Mouse (Mus musculus): ENCODE results near the gene Fam187a. TPM values are rescaled to one million over a fixed set of nuclear protein-coding genes. Genes with fewer than 3 reads are reported as not detected.

Fam187a gene
- not detected in 2 replicates for polyA plus RNA-seq (2014; fragmentation: Nextera tagmentation; extraction: Ambion mirVana)

DNA sequence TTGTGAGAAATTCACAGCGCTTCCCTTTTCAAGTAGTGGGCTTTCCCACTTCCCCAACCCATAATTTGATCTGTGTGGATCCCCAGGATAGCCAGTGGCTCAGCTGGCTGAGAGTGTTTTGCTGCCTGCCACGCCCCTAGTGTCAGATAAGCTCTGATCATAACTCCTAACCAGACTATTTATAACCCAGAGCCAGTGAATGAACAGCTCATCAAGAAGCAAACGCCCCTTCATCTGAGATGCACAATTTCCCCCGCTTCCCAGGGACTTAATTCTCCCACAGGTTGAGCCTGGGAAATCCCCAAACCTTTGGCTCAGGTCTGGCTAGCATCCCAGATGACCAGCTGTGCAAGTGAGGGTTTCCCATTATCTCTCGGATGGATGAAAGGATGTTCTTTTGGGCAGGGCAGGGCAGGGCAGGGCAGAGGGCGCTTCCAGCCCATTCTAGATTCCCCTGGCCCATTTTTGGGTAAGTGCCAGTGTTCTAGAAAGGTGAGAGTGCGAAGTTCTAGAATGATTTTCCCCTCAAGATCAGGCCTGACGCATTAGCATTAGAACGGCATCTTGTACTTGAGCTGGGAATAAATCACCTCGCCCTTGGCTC, at the start of gene Fam187a:
Gene Fam187a, plus strand, starts transcription at position 554 of the 604 bp plus-strand sequence.
- ATAC-seq (replicated peaks; ENCODE audit: low FRiP score) (no peak), DNase-seq (ENCODE audit: low spot score) (no peak)
- WGBS = 56% methylated on average over 10 of the region's 10 CpGs
- H3K4me2 ChIP-seq = no peak within 1 kb of the TSS
- H3K27me3 ChIP-seq (replicated peaks; ENCODE audit: control insufficient read depth, insufficient read depth, low read length) = peaks cover 23% of the 10 kb centered on the region
- no peak within 1 kb of the TSS for H3K9ac ChIP-seq (ENCODE audit: low read depth, low read length)
- no peak within 1 kb of the TSS for H3K27ac ChIP-seq (ENCODE audit: low read depth, low read length)
- H3K36me3 ChIP-seq (ENCODE audit: control insufficient read depth, insufficient read depth, low read length) = no peaks in the 10 kb centered on the region
- H3K9me3 ChIP-seq (ENCODE audit: control insufficient read depth, low read length) = no peaks in the 10 kb centered on the region
- H3K4me1 ChIP-seq (replicated peaks; ENCODE audit: control insufficient read depth, insufficient read depth, low read length) = peaks cover 9% of the 10 kb centered on the region
- no peak within 1 kb of the TSS for H3K4me3 ChIP-seq (ENCODE audit: low read depth, low read length)

DNA sequence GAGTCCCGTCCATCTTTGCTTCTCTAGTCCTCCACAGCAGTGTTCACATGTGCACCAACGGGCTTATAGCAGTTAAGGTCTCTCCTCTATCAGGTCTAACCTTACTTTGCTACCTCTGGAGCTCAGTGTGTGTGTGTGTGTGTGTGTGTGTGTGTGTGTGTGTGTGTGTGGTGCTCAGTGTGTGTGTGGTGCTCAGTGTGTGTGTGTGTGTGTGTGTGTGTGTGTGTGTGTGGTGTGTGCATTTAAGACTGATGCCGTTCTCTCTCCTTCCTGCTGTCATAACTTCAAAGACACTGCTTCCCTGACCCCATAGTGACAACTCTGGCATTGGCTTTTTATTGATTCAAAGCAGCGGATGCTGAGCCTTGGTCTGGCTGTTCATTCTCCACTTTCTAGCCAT, 49.4 kb upstream of the Fam187a start, which contains the start of gene Higd1b:
Gene Higd1b, plus strand, starts transcription at position 301 of the 400 bp plus-strand sequence.
- no peaks in the 10 kb centered on the region for H3K9me3 ChIP-seq (ENCODE audit: control insufficient read depth, low read length)
- no peak within 1 kb of the TSS for H3K4me3 ChIP-seq (ENCODE audit: low read depth, low read length)
- ATAC-seq (replicated peaks; ENCODE audit: low FRiP score) (no peak), DNase-seq (ENCODE audit: low spot score) (no peak)
- H3K36me3 ChIP-seq (ENCODE audit: control insufficient read depth, insufficient read depth, low read length) = peaks cover 16% of the 10 kb centered on the region; the same call in 1 of the 2 replicates
- H3K27ac ChIP-seq (ENCODE audit: low read depth, low read length) = no peak within 1 kb of the TSS
- 79% methylated on average over 4 of the region's 4 CpGs for WGBS
- no peak within 1 kb of the TSS for H3K9ac ChIP-seq (ENCODE audit: low read depth, low read length)
- no peaks in the 10 kb centered on the region for H3K27me3 ChIP-seq (replicated peaks; ENCODE audit: control insufficient read depth, insufficient read depth, low read length)
- H3K4me2 ChIP-seq = no peak within 1 kb of the TSS
- no peaks in the 10 kb centered on the region for H3K4me1 ChIP-seq (replicated peaks; ENCODE audit: control insufficient read depth, insufficient read depth, low read length)

DNA sequence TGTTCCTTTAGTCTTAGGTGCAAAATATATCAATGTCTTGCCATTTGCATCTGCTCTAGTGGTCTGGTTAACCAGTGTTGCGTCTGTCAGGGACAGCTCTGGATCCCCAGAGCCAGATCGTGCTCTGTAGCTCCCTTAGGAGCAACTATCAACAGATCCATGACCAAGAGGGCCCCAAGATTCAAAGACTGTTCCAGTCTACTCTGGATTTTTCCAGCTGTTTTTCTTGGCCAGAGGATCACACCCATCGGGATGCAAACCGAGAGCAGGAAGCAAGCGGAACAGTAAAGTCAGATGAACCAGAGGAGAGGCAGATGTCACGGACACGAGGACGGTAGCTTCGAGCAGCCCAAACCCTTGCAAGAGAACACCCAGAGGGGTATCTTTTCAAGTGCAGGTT, 48.8 kb upstream of the Fam187a start:
- Histone ChIP-seq H3K9me3 (ENCODE audit: control insufficient read depth, low read length) (no peaks in the 10 kb centered on the region), H3K4me2 (no peak overlapping the region)
- ATAC-seq (replicated peaks; ENCODE audit: low FRiP score) = no peak

DNA sequence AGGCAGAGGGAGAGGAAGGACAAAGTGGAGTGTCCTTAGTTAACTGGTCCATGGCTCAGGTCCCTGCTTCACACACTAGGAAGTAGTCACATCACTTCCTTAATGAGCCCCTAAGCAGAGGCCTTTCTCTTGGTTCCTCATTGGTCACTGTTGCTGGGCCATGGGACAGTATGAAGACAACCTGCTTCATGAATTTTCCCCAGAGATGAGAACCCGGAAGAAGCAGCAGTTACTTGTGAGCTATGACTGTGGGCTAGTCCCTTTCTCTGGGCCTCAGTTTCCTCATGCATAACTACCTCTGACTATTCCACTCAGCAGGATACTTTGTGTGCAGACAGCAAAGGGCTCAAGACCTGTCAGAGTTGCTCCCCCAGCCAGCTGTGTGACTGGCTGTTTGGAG, 47.6 kb upstream of the Fam187a start:
- ATAC-seq (replicated peaks; ENCODE audit: low FRiP score) (no peak), DNase-seq (ENCODE audit: low spot score) (no peak)
- peaks cover 30% of the 10 kb centered on the region for H3K36me3 ChIP-seq (ENCODE audit: control insufficient read depth, insufficient read depth, low read length)
- H3K9me3 ChIP-seq (ENCODE audit: control insufficient read depth, low read length) = no peaks in the 10 kb centered on the region
- WGBS = 94% methylated on average over 1 of the region's 1 CpGs
- H3K4me1 ChIP-seq (replicated peaks; ENCODE audit: control insufficient read depth, insufficient read depth, low read length) = no peaks in the 10 kb centered on the region
- H3K4me3 ChIP-seq (ENCODE audit: low read depth, low read length) = no peak overlapping the region
- no peak overlapping the region for H3K4me2 ChIP-seq
- no peak overlapping the region for H3K9ac ChIP-seq (ENCODE audit: low read depth, low read length)
- H3K27me3 ChIP-seq (replicated peaks; ENCODE audit: control insufficient read depth, insufficient read depth, low read length) = no peaks in the 10 kb centered on the region
- H3K27ac ChIP-seq (ENCODE audit: low read depth, low read length) = no peak overlapping the region

More for the DNA sequence above, 48.8 kb upstream of the Fam187a start:
- H3K9ac ChIP-seq (ENCODE audit: low read depth, low read length) = no peak overlapping the region
- H3K27me3 ChIP-seq (replicated peaks; ENCODE audit: control insufficient read depth, insufficient read depth, low read length) = no peaks in the 10 kb centered on the region
- no peaks in the 10 kb centered on the region for H3K4me1 ChIP-seq (replicated peaks; ENCODE audit: control insufficient read depth, insufficient read depth, low read length)
- H3K36me3 ChIP-seq (ENCODE audit: control insufficient read depth, insufficient read depth, low read length) = peaks cover 21% of the 10 kb centered on the region
- 90% methylated on average over 9 of the region's 9 CpGs for WGBS
- no peak overlapping the region for H3K4me3 ChIP-seq (ENCODE audit: low read depth, low read length)
- DNase-seq (ENCODE audit: low spot score) = no peak
- no peak overlapping the region for H3K27ac ChIP-seq (ENCODE audit: low read depth, low read length)

DNA sequence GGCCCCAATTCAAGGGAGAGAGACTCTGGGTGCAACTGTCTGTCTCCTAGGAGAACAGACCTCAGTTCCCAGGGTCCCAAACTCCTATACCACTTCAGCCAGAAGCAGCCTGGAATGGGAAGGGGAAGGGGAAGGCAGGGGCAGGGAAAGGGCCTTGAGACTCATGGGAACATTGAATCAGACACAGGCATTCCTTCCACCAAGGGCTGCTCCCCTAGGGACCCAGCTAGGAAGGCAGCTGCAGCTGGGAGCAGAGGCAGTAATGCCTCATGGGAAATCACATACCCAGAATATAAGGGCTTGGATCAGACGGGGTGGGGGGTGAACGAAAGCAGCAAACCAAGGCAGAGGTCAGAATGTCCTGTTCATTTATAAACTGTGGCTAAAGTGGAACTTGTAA, 46.8 kb upstream of the Fam187a start:
- no peaks in the 10 kb centered on the region for H3K9me3 ChIP-seq (ENCODE audit: control insufficient read depth, low read length)
- no peaks in the 10 kb centered on the region for H3K27me3 ChIP-seq (replicated peaks; ENCODE audit: control insufficient read depth, insufficient read depth, low read length)
- peaks cover 32% of the 10 kb centered on the region for H3K36me3 ChIP-seq (ENCODE audit: control insufficient read depth, insufficient read depth, low read length)
- no peak overlapping the region for H3K27ac ChIP-seq (ENCODE audit: low read depth, low read length)
- no peak for DNase-seq (ENCODE audit: low spot score)
- ATAC-seq (replicated peaks; ENCODE audit: low FRiP score) = no peak
- H3K4me3 ChIP-seq (ENCODE audit: low read depth, low read length) = no peak overlapping the region
- WGBS = 88% methylated on average over 2 of the region's 2 CpGs
- H3K9ac ChIP-seq (ENCODE audit: low read depth, low read length) = no peak overlapping the region
- H3K4me2 ChIP-seq = no peak overlapping the region
- H3K4me1 ChIP-seq (replicated peaks; ENCODE audit: control insufficient read depth, insufficient read depth, low read length) = no peaks in the 10 kb centered on the region

DNA sequence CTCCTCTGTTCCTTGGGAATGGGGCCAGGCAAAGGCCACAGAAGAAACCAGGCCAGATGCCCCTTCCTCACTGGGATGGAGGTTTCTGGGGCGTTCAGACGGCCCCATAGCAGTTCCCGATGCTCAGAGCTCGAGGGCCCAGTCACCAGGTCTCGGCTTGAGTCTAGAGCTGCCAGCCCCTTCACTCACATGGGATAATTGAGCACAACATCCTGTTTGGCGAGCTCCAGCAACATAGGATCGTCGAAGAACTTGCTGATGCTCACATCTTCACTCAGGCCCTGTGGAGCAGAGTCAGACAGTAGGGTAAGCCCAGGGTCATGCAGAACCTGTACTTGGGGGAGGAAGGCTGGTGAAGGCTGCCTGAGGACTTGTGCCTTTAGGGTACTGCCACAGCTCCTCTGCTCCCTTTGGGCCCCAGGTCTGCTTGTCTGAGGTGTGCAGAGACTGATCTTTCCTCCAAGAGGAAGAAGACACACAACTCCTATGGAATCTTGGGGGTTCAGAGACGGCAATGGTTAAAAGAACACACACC, 46.3 kb upstream of the Fam187a start:
- ATAC-seq (replicated peaks; ENCODE audit: low FRiP score) (no peak), DNase-seq (ENCODE audit: low spot score) (no peak)
- H3K36me3 ChIP-seq (ENCODE audit: control insufficient read depth, insufficient read depth, low read length) = peaks cover 32% of the 10 kb centered on the region
- H3K4me1 ChIP-seq (replicated peaks; ENCODE audit: control insufficient read depth, insufficient read depth, low read length) = no peaks in the 10 kb centered on the region
- H3K27ac ChIP-seq (ENCODE audit: low read depth, low read length) = no peak overlapping the region
- WGBS = 87% methylated on average over 9 of the region's 9 CpGs
- H3K4me2 ChIP-seq = no peak overlapping the region
- H3K9me3 ChIP-seq (ENCODE audit: control insufficient read depth, low read length) = no peaks in the 10 kb centered on the region
- H3K4me3 ChIP-seq (ENCODE audit: low read depth, low read length) = no peak overlapping the region
- H3K27me3 ChIP-seq (replicated peaks; ENCODE audit: control insufficient read depth, insufficient read depth, low read length) = no peaks in the 10 kb centered on the region
- no peak overlapping the region for H3K9ac ChIP-seq (ENCODE audit: low read depth, low read length)

DNA sequence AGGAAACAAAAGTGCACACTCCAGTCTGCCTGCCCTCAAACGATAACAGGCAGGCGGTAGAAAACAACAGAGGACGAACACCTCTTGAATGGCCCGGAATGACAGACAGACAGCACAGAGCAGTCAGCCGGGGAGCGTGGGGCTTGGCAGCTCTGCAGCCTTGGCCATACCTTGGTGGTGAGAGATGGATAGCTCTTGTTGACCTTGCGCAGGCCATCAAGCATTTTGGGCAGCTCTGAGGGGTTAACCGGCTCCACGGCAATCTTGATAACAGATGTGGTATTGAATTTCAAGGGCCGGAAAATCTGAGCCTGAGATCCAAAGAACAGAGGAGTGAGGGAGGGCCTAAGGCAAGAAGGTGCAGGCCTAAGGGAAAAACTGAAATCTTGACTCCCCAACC, 39.0 kb upstream of the Fam187a start:
- 79% methylated on average over 10 of the region's 10 CpGs for WGBS
- no peak for ATAC-seq (replicated peaks; ENCODE audit: low FRiP score)

DNA sequence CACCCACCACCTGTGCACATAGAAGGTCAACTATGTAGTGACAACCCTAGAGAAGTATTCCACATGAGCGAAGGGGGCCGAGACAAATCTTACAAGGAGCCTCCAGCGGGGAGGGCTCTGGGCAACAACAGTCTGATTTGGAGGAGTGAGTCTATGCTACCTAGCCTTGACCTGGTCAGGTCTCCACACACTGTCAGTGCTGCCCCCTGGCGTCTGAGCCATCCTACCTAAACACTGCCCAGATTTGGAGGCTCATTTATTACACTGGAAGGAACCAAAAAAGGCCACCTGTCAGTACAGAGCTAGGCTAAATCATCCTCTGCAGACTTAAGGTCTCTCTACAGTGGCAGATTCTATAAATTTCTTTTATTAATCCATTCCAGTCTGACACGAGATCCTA, 33.1 kb upstream of the Fam187a start:
- ATAC-seq (replicated peaks; ENCODE audit: low FRiP score) = no peak; the same call in 1 of the 2 replicates
- DNase-seq (ENCODE audit: low spot score) = no peak
- Histone ChIP-seq H3K27ac (ENCODE audit: low read depth, low read length) (no peak overlapping the region), H3K27me3 (replicated peaks; ENCODE audit: control insufficient read depth, insufficient read depth, low read length) (no peaks in the 10 kb centered on the region), H3K9ac (ENCODE audit: low read depth, low read length) (no peak overlapping the region), H3K4me3 (ENCODE audit: low read depth, low read length) (no peak overlapping the region), H3K9me3 (ENCODE audit: control insufficient read depth, low read length) (no peaks in the 10 kb centered on the region), H3K4me2 (no peak overlapping the region), H3K36me3 (ENCODE audit: control insufficient read depth, insufficient read depth, low read length) (peaks cover 47% of the 10 kb centered on the region), H3K4me1 (replicated peaks; ENCODE audit: control insufficient read depth, insufficient read depth, low read length) (no peaks in the 10 kb centered on the region)
- 75% methylated on average over 5 of the region's 5 CpGs for WGBS

More for the DNA sequence above, 39.0 kb upstream of the Fam187a start:
- Histone ChIP-seq H3K27ac (ENCODE audit: low read depth, low read length) (no peak overlapping the region), H3K4me1 (replicated peaks; ENCODE audit: control insufficient read depth, insufficient read depth, low read length) (no peaks in the 10 kb centered on the region), H3K9me3 (ENCODE audit: control insufficient read depth, low read length) (no peaks in the 10 kb centered on the region), H3K36me3 (ENCODE audit: control insufficient read depth, insufficient read depth, low read length) (peaks cover 57% of the 10 kb centered on the region), H3K4me2 (no peak overlapping the region), H3K9ac (ENCODE audit: low read depth, low read length) (no peak overlapping the region), H3K27me3 (replicated peaks; ENCODE audit: control insufficient read depth, insufficient read depth, low read length) (no peaks in the 10 kb centered on the region), H3K4me3 (ENCODE audit: low read depth, low read length) (no peak overlapping the region)
- DNase-seq (ENCODE audit: low spot score) = no peak

DNA sequence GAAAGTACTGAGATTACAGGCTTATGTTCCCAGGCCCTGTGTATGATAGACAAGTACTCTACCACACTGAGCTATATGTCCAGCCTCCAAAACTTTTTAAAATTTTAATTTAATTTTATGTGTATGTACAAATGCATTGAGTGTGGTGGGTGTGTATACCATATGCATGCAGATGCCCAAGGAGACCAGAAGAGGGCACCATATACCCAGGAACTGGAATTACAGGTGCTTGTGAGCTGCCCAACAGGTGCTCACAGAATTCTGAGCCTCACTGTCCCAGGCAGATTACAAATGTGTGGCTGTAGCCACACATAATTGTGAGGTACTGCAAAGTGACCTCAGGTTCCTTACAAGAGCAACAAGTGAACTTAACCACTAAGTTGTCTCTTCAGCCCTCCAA, 31.2 kb upstream of the Fam187a start:
- no peaks in the 10 kb centered on the region for H3K9me3 ChIP-seq (ENCODE audit: control insufficient read depth, low read length)
- no peaks in the 10 kb centered on the region for H3K27me3 ChIP-seq (replicated peaks; ENCODE audit: control insufficient read depth, insufficient read depth, low read length)
- H3K36me3 ChIP-seq (ENCODE audit: control insufficient read depth, insufficient read depth, low read length) = peaks cover 40% of the 10 kb centered on the region
- H3K4me2 ChIP-seq = no peak overlapping the region
- no peak overlapping the region for H3K4me3 ChIP-seq (ENCODE audit: low read depth, low read length)
- DNase-seq (ENCODE audit: low spot score) (no peak), ATAC-seq (replicated peaks; ENCODE audit: low FRiP score) (no peak)
- no peak overlapping the region for H3K9ac ChIP-seq (ENCODE audit: low read depth, low read length)
- H3K27ac ChIP-seq (ENCODE audit: low read depth, low read length) = no peak overlapping the region
- H3K4me1 ChIP-seq (replicated peaks; ENCODE audit: control insufficient read depth, insufficient read depth, low read length) = no peaks in the 10 kb centered on the region
